Mouse (Mus musculus) intestine, postnatal 0 days (tissue): ENCODE measurements at regions not wholly inside any gene's neighbourhood (a gene's known extent, or its start where the extent isn't known, plus 50 kb on each side); places are given as distances from the start of the nearest gene placed in this dataset.

Source experiments
- ATAC-seq: fragments of 200-750 bp; cut with Nextera tagmentation; 2 replicates; pipeline ENCODE4 v1.8.0; 2017; ENCODE audit warnings: mild to moderate bottlenecking, moderate TSS enrichment, moderate library complexity
- H3K27ac ChIP-seq: fragments of 300-500 bp; sonication (generic); 2 replicates; pipeline ENCODE4 v1.5.1; 2014; ENCODE audit warnings: mild to moderate bottlenecking, low read depth, low read length, moderate library complexity
- H3K27me3 ChIP-seq: fragments of 300-500 bp; sonication (generic); replicated peaks from 2 replicates; pipeline ENCODE4 v1.6.1; 2014; ENCODE audit warnings: low read length, mixed read lengths; ENCODE audit not compliant: control insufficient read depth, insufficient read depth
- H3K36me3 ChIP-seq: fragments of 300-500 bp; sonication (generic); 2 replicates; pipeline ENCODE4 v1.6.1; 2014; ENCODE audit warnings: mild to moderate bottlenecking, moderate library complexity; ENCODE audit not compliant: control insufficient read depth, insufficient read depth
- H3K4me1 ChIP-seq: fragments of 300-500 bp; sonication (generic); replicated peaks from 2 replicates; pipeline ENCODE4 v1.6.1; 2014; ENCODE audit warnings: antibody characterized with exemption, low read length, mixed read lengths; ENCODE audit not compliant: control insufficient read depth, insufficient read depth
- H3K4me2 ChIP-seq: fragments of 300-500 bp; sonication (generic); replicated peaks from 2 replicates; pipeline ENCODE4 v1.6.1; 2014; ENCODE audit warnings: low read depth, mild to moderate bottlenecking, moderate library complexity
- H3K4me3 ChIP-seq: fragments of 300-500 bp; sonication (generic); 2 replicates; pipeline ENCODE4 v1.5.1; 2014; ENCODE audit warnings: low read depth, low read length
- H3K9ac ChIP-seq: fragments of 300-500 bp; sonication (generic); 2 replicates; pipeline ENCODE4 v1.6.1; 2014; ENCODE audit warnings: mild to moderate bottlenecking, low read depth, low read length
- H3K9me3 ChIP-seq: fragments of 300-500 bp; sonication (generic); 2 replicates; pipeline ENCODE4 v1.6.1; 2016; ENCODE audit warnings: mixed run types; ENCODE audit not compliant: control insufficient read depth
- CTCF ChIP-seq: sonication (generic); IDR thresholded peaks from 2 replicates; pipeline ENCODE4 v1.5.1; 2016; ENCODE audit warnings: low read depth, mild to moderate bottlenecking, control low read depth, antibody characterized with exemption, moderate library complexity
- WGBS: fragments of 180-500 bp; shearing (Covaris S2); extraction: QIAGEN DNeasy Blood & Tissue Kit; methylation state at CpG from one replicate; pipeline ENCODE4 v1.1.7; 2014; 5-methylcytosine and 5-hydroxymethylcytosine counted together

- no peak for TF ChIP-seq CTCF
- H3K27ac ChIP-seq: no peak overlapping the region
- no peak overlapping the region for H3K4me3 ChIP-seq
- WGBS: 66% methylated on average over 16 of the region's 16 CpGs
- H3K4me2 ChIP-seq: no peak overlapping the region
- ATAC-seq: no peak
- H3K27me3 ChIP-seq: no peaks in the 10 kb centered on the region
- H3K36me3 ChIP-seq: no peaks in the 10 kb centered on the region
- no peaks in the 10 kb centered on the region for H3K9me3 ChIP-seq
- H3K9ac ChIP-seq: no peak overlapping the region
- no peaks in the 10 kb centered on the region for H3K4me1 ChIP-seq
Observed at GRCm38 (mm10) chr3:147063578-147064442, 211.6 kb downstream of the Ttll7 start.

GRCm38 (mm10) chr3:147064443-147064868 is 212.3 kb downstream of the Ttll7 start:
- no peaks in the 10 kb centered on the region for H3K27me3 ChIP-seq
- H3K9me3 ChIP-seq: no peaks in the 10 kb centered on the region
- no peak overlapping the region for H3K27ac ChIP-seq
- H3K4me2 ChIP-seq: no peak overlapping the region
- H3K4me1 ChIP-seq: no peaks in the 10 kb centered on the region
- H3K9ac ChIP-seq: no peak overlapping the region
- no peak for ATAC-seq
- no peak overlapping the region for H3K4me3 ChIP-seq
- no peaks in the 10 kb centered on the region for H3K36me3 ChIP-seq
- 38% methylated on average over 3 of the region's 3 CpGs for WGBS
- TF ChIP-seq CTCF: no peak

- WGBS: 85% methylated on average over 2 of the region's 2 CpGs
- Histone ChIP-seq H3K4me2 (no peak overlapping the region), H3K4me1 (no peaks in the 10 kb centered on the region), H3K36me3 (no peaks in the 10 kb centered on the region), H3K9ac (no peak overlapping the region), H3K27ac (no peak overlapping the region), H3K9me3 (no peaks in the 10 kb centered on the region), H3K4me3 (no peak overlapping the region), H3K27me3 (no peaks in the 10 kb centered on the region)
- no peak for ATAC-seq
- no peak for TF ChIP-seq CTCF
Observed at GRCm38 (mm10) chr3:147070972-147071371, 218.8 kb downstream of the Ttll7 start.

- Histone ChIP-seq H3K36me3 (no peaks in the 10 kb centered on the region), H3K4me2 (no peak overlapping the region), H3K4me1 (no peaks in the 10 kb centered on the region), H3K27me3 (no peaks in the 10 kb centered on the region), H3K9ac (no peak overlapping the region), H3K9me3 (no peaks in the 10 kb centered on the region), H3K4me3 (no peak overlapping the region), H3K27ac (no peak overlapping the region)
- WGBS: 92% methylated on average over 3 of the region's 3 CpGs
- TF ChIP-seq CTCF: no peak
- ATAC-seq: no peak
Observed at GRCm38 (mm10) chr3:147080197-147080596, 228.0 kb downstream of the Ttll7 start.

- Histone ChIP-seq H3K27ac (no peak overlapping the region), H3K36me3 (no peaks in the 10 kb centered on the region), H3K9me3 (no peaks in the 10 kb centered on the region), H3K4me2 (no peak overlapping the region), H3K27me3 (no peaks in the 10 kb centered on the region), H3K4me3 (no peak overlapping the region), H3K4me1 (no peaks in the 10 kb centered on the region), H3K9ac (no peak overlapping the region)
- 83% methylated on average over 4 of the region's 4 CpGs for WGBS
- no peak for TF ChIP-seq CTCF
- no peak for ATAC-seq
Observed at GRCm38 (mm10) chr3:147080768-147081448, 228.7 kb downstream of the Ttll7 start.

GRCm38 (mm10) chr3:147081763-147082162 is 229.6 kb downstream of the Ttll7 start:
- no peaks in the 10 kb centered on the region for H3K9me3 ChIP-seq
- no peaks in the 10 kb centered on the region for H3K27me3 ChIP-seq
- H3K27ac ChIP-seq: no peak overlapping the region
- no peak overlapping the region for H3K4me3 ChIP-seq
- no peaks in the 10 kb centered on the region for H3K4me1 ChIP-seq
- no peak overlapping the region for H3K4me2 ChIP-seq
- WGBS: 91% methylated on average over 9 of the region's 9 CpGs
- no peak for ATAC-seq
- TF ChIP-seq CTCF: no peak
- no peaks in the 10 kb centered on the region for H3K36me3 ChIP-seq
- no peak overlapping the region for H3K9ac ChIP-seq
